ENCODE assay signal across 17 mouse cellular contexts in the genomic region with DNA sequence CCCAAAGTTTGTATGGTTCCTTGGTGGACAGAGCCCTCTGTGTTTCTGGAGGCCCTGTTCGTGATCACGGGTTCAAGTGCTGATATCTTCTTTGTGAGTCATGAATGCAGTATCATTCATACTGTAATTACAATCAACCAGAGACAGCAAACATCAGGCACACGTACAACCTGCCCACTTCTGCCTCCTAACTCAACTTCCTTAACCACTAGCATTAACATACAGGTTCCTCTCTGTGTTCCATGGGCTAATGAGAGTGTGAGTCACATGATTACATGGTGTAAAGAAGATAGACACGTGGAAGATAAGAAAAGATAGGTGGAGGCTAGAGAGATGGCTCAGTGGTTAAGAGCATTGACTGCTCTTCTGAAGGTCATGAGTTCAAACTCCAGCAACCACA. TPM values are rescaled to one million over a fixed set of nuclear protein-coding genes. Genes with fewer than 3 reads are reported as not detected.
"Had no signal": no experiment of that assay in that cellular context is flagged by ENCODE, and none has a peak within 500 bp of the region (broad histone marks: within the 10 kb centered on the region; RNA-seq: fewer than 3 reads in every experiment).

No protein-coding gene starts in this region.

- H3K4me2 ChIP-seq: kidney, embryonic 15.5 days; midbrain, embryonic 12.5 days had no signal

- ATAC-seq: hindbrain, postnatal 0 days; lung, postnatal 0 days had no signal

- DNase-seq: kidney, adult 2 months; kidney, postnatal 14 days; lung, adult 2 months; lung, postnatal 36 days; right cerebral cortex, postnatal 14 days; thymus, adult 2 months; thymus, postnatal 4 days had no signal

- H3K27me3 ChIP-seq: kidney, embryonic 15.5 days had no signal

- H3K4me1 ChIP-seq: kidney, embryonic 15.5 days; midbrain, embryonic 12.5 days had no signal

- H3K4me3 ChIP-seq: kidney, embryonic 15.5 days; limb, embryonic 10.5 days; megakaryocyte, embryonic 14.5 days; midbrain, embryonic 12.5 days had no signal

- H3K9ac ChIP-seq: kidney, embryonic 15.5 days; midbrain, embryonic 12.5 days had no signal

- H3K9me3 ChIP-seq: kidney, embryonic 15.5 days; limb, embryonic 10.5 days; megakaryocyte, embryonic 14.5 days; midbrain, embryonic 12.5 days had no signal

- H3K36me3 ChIP-seq: kidney, embryonic 15.5 days; limb, embryonic 10.5 days; midbrain, embryonic 12.5 days had no signal

- H3K27ac ChIP-seq: hindbrain, postnatal 0 days; kidney, embryonic 15.5 days; limb, embryonic 10.5 days; midbrain, embryonic 12.5 days had no signal

RNA-seq across cellular contexts. Expression of a gene that starts 11.7 kb away (rescaled TPM):
- polyA plus RNA-seq: midbrain, postnatal 0 days; neural tube, embryonic 14.5 days had no signal

RNA-seq across cellular contexts. Expression of a gene that starts 44.1 kb away (rescaled TPM):
- polyA plus RNA-seq: kidney, adult 2 months; lung, adult 2 months had no signal

RNA-seq across cellular contexts. Expression of a gene that starts 47.3 kb away (rescaled TPM):
- polyA plus RNA-seq: intestine, embryonic 14.5 days; large intestine, adult 2 months had no signal
